Mouse (Mus musculus) heart, adult 2 months (tissue): ENCODE measurements at regions not wholly inside any gene's neighbourhood (a gene's known extent, or its start where the extent isn't known, plus 50 kb on each side); places are given as distances from the start of the nearest gene placed in this dataset.

Experiments
- CTCF ChIP-seq: fragments of 200-600 bp; IDR thresholded peaks from 2 replicates; pipeline ENCODE4 v1.8.1; 2022; ENCODE audit warnings: antibody characterized with exemption, mild to moderate bottlenecking, moderate library complexity
- EP300 ChIP-seq: fragments of 200-500 bp; IDR thresholded peaks from 2 replicates; pipeline ENCODE4 v1.6.1; 2011; ENCODE audit warnings: low read depth, low read length, control low read depth; ENCODE audit not compliant: insufficient read depth
- POLR2A ChIP-seq: fragments of 200-500 bp; IDR thresholded peaks from 2 replicates; pipeline ENCODE4 v1.6.1; 2011; ENCODE audit warnings: mild to moderate bottlenecking, low read depth, low read length, control low read depth; ENCODE audit not compliant: insufficient read depth

DNA sequence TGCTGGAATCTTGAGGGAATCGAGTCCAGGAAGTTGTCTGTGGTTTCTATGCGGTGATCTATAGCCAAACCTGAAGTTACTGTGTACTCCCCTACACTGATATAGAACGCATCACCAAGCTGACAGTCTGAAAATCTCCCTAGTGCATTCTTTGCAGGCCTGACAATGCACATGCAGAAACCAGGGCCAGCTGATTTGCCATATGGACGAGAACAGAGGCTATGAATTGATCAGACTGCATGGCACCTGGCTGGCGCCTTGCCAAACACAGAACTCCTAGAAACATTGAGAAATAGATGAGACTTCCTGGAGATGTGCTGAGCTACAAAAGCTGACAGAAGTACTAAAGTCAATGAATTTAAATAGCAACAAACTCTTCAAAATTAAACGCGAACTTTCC, 1049.4 kb downstream of the Rapgef2 start:
- TF ChIP-seq POLR2A (no peak), EP300 (no peak), CTCF (no peak)
